Mouse (Mus musculus): ENCODE results near the gene Gm45021. TPM values are rescaled to one million over a fixed set of nuclear protein-coding genes. Genes with fewer than 3 reads are reported as not detected.

The Gm45021 gene
- polyA plus RNA-seq, 1 experiment from 2014 or later, result not detected

DNA sequence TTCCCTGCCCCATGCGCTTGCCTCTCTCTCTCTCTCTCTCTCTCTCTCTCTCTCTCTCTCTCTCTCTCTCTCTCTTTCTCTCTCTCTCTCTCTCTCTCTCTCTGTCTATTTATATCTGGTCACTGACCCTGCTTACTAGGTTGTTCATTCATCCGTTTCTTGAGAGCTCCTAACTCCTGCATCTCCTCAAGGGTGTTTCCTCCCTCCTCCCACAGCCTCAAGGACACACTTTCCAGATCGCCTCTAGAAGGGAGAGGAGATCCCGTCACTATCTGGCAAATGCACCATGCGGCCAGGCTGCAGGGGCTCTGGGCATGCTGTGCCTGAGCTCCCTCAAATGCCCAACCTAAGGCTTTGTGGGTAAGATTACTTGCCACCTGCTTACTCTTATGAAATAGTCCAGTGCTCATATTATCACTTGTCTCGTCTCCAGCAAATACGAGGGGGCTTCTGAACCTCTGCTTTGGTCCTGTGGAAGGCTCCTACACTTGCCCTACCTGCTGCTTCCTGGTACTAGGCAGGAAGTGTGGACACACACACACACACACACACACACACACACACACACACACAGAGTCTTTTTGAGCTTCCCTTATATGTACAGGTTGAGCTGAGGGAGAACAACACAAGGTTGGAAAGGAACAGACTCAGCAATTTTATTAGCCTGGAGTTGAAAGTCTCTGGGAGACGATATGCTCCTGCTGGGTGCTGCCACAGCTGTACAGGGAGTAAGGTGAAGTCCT, 20.2 kb upstream of the Gm45021 start:
- TF ChIP-seq CTCF (IDR thresholded peaks at IDR 0.05; ENCODE audit: low read depth), result no peak
- H3K27me3 ChIP-seq (replicated peaks; ENCODE audit: control insufficient read depth, insufficient read depth, low read length), result no peaks in the 10 kb centered on the region
- WGBS, result 54% methylated on average over 8 of the region's 8 CpGs
- no peaks in the 10 kb centered on the region for H3K9me3 ChIP-seq (ENCODE audit: control insufficient read depth)
- H3K36me3 ChIP-seq (ENCODE audit: control insufficient read depth, insufficient read depth), result peaks cover 4% of the 10 kb centered on the region; the same call in 1 of the 2 replicates
- no peak for ATAC-seq
- no peak overlapping the region for H3K4me3 ChIP-seq (ENCODE audit: low read depth, low read length)
- H3K9ac ChIP-seq (ENCODE audit: low read depth, low read length), result no peak overlapping the region
- no peak overlapping the region; the same call in 1 of the 2 replicates for H3K27ac ChIP-seq (ENCODE audit: low read depth, low read length)
- H3K4me2 ChIP-seq (replicated peaks; ENCODE audit: low read depth), result no peak overlapping the region
- 0 out of 2 replicates have a peak, but pooled peaks cover 7% of the 10 kb centered on the region for H3K4me1 ChIP-seq (replicated peaks; ENCODE audit: control insufficient read depth, insufficient read depth, low read length)

DNA sequence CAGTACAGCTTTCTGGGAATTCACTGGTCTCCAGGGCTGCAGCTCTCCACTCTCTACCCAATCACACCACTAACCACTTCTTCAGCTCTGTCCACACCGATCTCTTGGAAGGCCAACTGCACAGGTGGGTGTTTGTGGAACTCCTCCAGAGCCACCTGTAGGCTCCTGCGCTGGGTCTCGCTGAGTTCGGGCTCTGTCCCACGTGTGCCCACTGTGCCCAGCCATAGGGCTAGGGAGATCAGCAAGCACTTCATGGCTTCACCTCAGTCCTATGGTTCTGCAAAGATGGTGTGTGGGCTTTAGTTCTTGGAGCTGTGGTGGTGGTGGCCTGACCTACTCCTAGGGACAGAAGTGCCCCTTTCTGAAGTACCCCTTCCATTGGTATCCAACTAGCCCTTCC, 17.4 kb upstream of the Gm45021 start:
- ATAC-seq, result no peak
- Histone ChIP-seq H3K9me3 (ENCODE audit: control insufficient read depth) (no peaks in the 10 kb centered on the region), H3K9ac (ENCODE audit: low read depth, low read length) (0 out of 2 replicates have a peak overlapping the region, but pooled peaks have one; percentile 26), H3K27ac (ENCODE audit: low read depth, low read length) (peak overlapping the region; percentile 28; the same call in 1 of the 2 replicates), H3K4me2 (replicated peaks; ENCODE audit: low read depth) (peak overlapping the region; percentile 47), H3K4me1 (replicated peaks; ENCODE audit: control insufficient read depth, insufficient read depth, low read length) (0 out of 2 replicates have a peak, but pooled peaks cover 7% of the 10 kb centered on the region), H3K4me3 (ENCODE audit: low read depth, low read length) (peak overlapping the region; percentile 18), H3K36me3 (ENCODE audit: control insufficient read depth, insufficient read depth) (no peaks in the 10 kb centered on the region; the same call in 1 of the 2 replicates), H3K27me3 (replicated peaks; ENCODE audit: control insufficient read depth, insufficient read depth, low read length) (no peaks in the 10 kb centered on the region)
- 77% methylated on average over 5 of the region's 5 CpGs for WGBS
- TF ChIP-seq CTCF (IDR thresholded peaks at IDR 0.05; ENCODE audit: low read depth), result no peak

- Histone ChIP-seq H3K4me2 (replicated peaks; ENCODE audit: low read depth) (peak within 1 kb of the TSS; percentile 47), H3K9me3 (ENCODE audit: control insufficient read depth) (no peaks in the 10 kb centered on the region), H3K27me3 (replicated peaks; ENCODE audit: control insufficient read depth, insufficient read depth, low read length) (no peaks in the 10 kb centered on the region), H3K4me3 (ENCODE audit: low read depth, low read length) (peak within 1 kb of the TSS; percentile 18), H3K4me1 (replicated peaks; ENCODE audit: control insufficient read depth, insufficient read depth, low read length) (0 out of 2 replicates have a peak, but pooled peaks cover 7% of the 10 kb centered on the region), H3K9ac (ENCODE audit: low read depth, low read length) (0 out of 2 replicates have a peak within 1 kb of the TSS, but pooled peaks have one; percentile 26), H3K36me3 (ENCODE audit: control insufficient read depth, insufficient read depth) (no peaks in the 10 kb centered on the region; the same call in 1 of the 2 replicates), H3K27ac (ENCODE audit: low read depth, low read length) (peak within 1 kb of the TSS; percentile 28)
- 36% methylated on average over 6 of the region's 6 CpGs for WGBS
- no peak for ATAC-seq
- no peak for TF ChIP-seq CTCF (IDR thresholded peaks at IDR 0.05; ENCODE audit: low read depth)
Measured at GRCm38 (mm10) chr6:48572572-48573061, 16.8 kb upstream of the Gm45021 start, which contains the start of gene Rarres2. Gene Rarres2 (minus strand): TSS chr6:48572789.

- WGBS, result 54% methylated on average over 10 of the region's 10 CpGs
- no peaks in the 10 kb centered on the region for H3K27me3 ChIP-seq (replicated peaks; ENCODE audit: control insufficient read depth, insufficient read depth, low read length)
- no peak for ATAC-seq
- no peak overlapping the region for H3K9ac ChIP-seq (ENCODE audit: low read depth, low read length)
- no peaks in the 10 kb centered on the region; the same call in 1 of the 2 replicates for H3K36me3 ChIP-seq (ENCODE audit: control insufficient read depth, insufficient read depth)
- H3K4me1 ChIP-seq (replicated peaks; ENCODE audit: control insufficient read depth, insufficient read depth, low read length), result 0 out of 2 replicates have a peak, but pooled peaks cover 7% of the 10 kb centered on the region
- H3K27ac ChIP-seq (ENCODE audit: low read depth, low read length), result peak overlapping the region; percentile 15; the same call in 1 of the 2 replicates
- no peak overlapping the region for H3K4me2 ChIP-seq (replicated peaks; ENCODE audit: low read depth)
- H3K4me3 ChIP-seq (ENCODE audit: low read depth, low read length), result no peak overlapping the region
- H3K9me3 ChIP-seq (ENCODE audit: control insufficient read depth), result no peaks in the 10 kb centered on the region
- TF ChIP-seq CTCF (IDR thresholded peaks at IDR 0.05; ENCODE audit: low read depth), result no peak
Measured at GRCm38 (mm10) chr6:48573280-48573679, 16.1 kb upstream of the Gm45021 start.

DNA sequence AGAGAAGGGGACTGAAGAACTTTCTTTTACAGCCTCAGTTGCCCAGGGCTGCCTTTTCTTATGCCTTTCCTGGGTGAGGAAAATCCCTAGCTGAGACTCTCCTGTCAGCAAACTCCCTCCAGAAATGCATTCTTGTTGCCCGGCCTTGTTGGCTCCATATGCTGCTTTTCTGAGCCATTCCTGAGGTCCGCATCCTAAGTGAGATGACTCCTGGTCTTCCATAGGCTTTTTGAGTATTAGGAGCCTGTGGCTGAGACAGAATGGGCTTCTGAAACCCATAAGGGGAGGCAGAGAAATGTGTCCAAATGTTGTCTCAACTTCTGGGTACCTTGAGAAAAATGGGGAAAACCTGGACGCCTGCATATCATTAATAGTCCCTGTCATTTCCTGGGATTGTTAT, 15.4 kb upstream of the Gm45021 start:
- no peak overlapping the region for H3K27ac ChIP-seq (ENCODE audit: low read depth, low read length)
- no peaks in the 10 kb centered on the region for H3K36me3 ChIP-seq (ENCODE audit: control insufficient read depth, insufficient read depth)
- no peak overlapping the region for H3K4me2 ChIP-seq (replicated peaks; ENCODE audit: low read depth)
- no peak for TF ChIP-seq CTCF (IDR thresholded peaks at IDR 0.05; ENCODE audit: low read depth)
- 0 out of 2 replicates have a peak, but pooled peaks cover 7% of the 10 kb centered on the region for H3K4me1 ChIP-seq (replicated peaks; ENCODE audit: control insufficient read depth, insufficient read depth, low read length)
- H3K4me3 ChIP-seq (ENCODE audit: low read depth, low read length), result no peak overlapping the region
- H3K9ac ChIP-seq (ENCODE audit: low read depth, low read length), result no peak overlapping the region
- no peak for ATAC-seq
- no peaks in the 10 kb centered on the region for H3K9me3 ChIP-seq (ENCODE audit: control insufficient read depth)
- H3K27me3 ChIP-seq (replicated peaks; ENCODE audit: control insufficient read depth, insufficient read depth, low read length), result no peaks in the 10 kb centered on the region
- 69% methylated on average over 3 of the region's 3 CpGs for WGBS

DNA sequence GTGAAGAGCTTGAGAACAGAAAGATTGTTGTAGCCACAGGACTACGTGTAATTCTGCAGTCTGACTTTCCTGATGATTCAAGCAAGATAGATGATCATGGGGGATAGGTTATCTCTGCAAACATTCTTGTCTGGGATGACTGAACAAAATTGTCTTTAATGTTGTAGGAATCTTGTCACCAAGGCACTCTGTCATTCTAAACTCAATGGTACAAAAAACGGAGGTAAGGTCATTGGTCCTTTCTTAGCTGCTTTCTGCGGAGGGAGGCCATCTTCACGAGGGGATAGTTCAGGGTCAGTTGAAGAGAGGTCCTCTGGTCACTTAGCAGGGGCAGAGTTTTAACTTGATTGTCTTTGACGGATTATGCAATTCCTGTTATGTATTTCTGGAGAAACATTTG, 10.7 kb upstream of the Gm45021 start:
- H3K36me3 ChIP-seq (ENCODE audit: control insufficient read depth, insufficient read depth), result no peaks in the 10 kb centered on the region
- H3K4me1 ChIP-seq (replicated peaks; ENCODE audit: control insufficient read depth, insufficient read depth, low read length), result no peaks in the 10 kb centered on the region
- ATAC-seq, result no peak
- H3K27ac ChIP-seq (ENCODE audit: low read depth, low read length), result 0 out of 2 replicates have a peak overlapping the region, but pooled peaks have one; percentile 46
- no peak for TF ChIP-seq CTCF (IDR thresholded peaks at IDR 0.05; ENCODE audit: low read depth)
- no peaks in the 10 kb centered on the region for H3K27me3 ChIP-seq (replicated peaks; ENCODE audit: control insufficient read depth, insufficient read depth, low read length)
- H3K4me3 ChIP-seq (ENCODE audit: low read depth, low read length), result no peak overlapping the region
- no peak overlapping the region for H3K4me2 ChIP-seq (replicated peaks; ENCODE audit: low read depth)
- H3K9ac ChIP-seq (ENCODE audit: low read depth, low read length), result no peak overlapping the region
- 43% methylated on average over 5 of the region's 5 CpGs for WGBS
- H3K9me3 ChIP-seq (ENCODE audit: control insufficient read depth), result no peaks in the 10 kb centered on the region

Data from intestine, postnatal 0 days (tissue).